ENCODE assay signal across 25 mouse cellular contexts in genomic region chr8:90031220-90031619, GRCm38 (mm10).
A peak's percentile ranks its signal among the peaks of the same experiment; 100 is the strongest.
DNase-seq lines count a peak whose midpoint lies in the region; ATAC-seq lines count a peak whose summit lies in the region.
"Had no signal": no experiment of that assay in that cellular context is flagged by ENCODE, and none has a peak within 500 bp of the region (broad histone marks: within the 10 kb centered on the region; RNA-seq: fewer than 3 reads in every experiment).

No protein-coding gene starts in this region.

- no peaks in the 10 kb centered on the region for H3K36me3 ChIP-seq in midbrain, embryonic 11.5 days (ENCODE audit: control insufficient read depth, insufficient read depth, low read length)
- H3K36me3 ChIP-seq in midbrain, embryonic 13.5 days, result no peaks in the 10 kb centered on the region
- H3K36me3 ChIP-seq: embryonic facial prominence, embryonic 12.5 days; heart, embryonic 13.5 days; hindbrain, embryonic 15.5 days; limb, embryonic 15.5 days had no signal

- H3K4me3 ChIP-seq in midbrain, embryonic 11.5 days (ENCODE audit: low read depth, low read length), result no peak overlapping the region
- H3K4me3 ChIP-seq in midbrain, embryonic 13.5 days (replicated peaks), result no peak overlapping the region
- H3K4me3 ChIP-seq: embryonic facial prominence, embryonic 12.5 days; erythroblast, embryonic 14.5 days; heart, adult 2 months; heart, embryonic 13.5 days; hindbrain, embryonic 15.5 days; limb, embryonic 15.5 days had no signal

- peak; percentile 48 for ATAC-seq in midbrain, embryonic 11.5 days (ENCODE audit: low FRiP score)
- no peak for ATAC-seq in midbrain, embryonic 13.5 days
- no peak for ATAC-seq in erythroblast, adult 5-6 weeks (replicated peaks; ENCODE audit: low FRiP score, poor library complexity, severe bottlenecking)
- ATAC-seq: forebrain, embryonic 16.5 days had no signal

- H3K27ac ChIP-seq in midbrain, embryonic 11.5 days (ENCODE audit: low read depth, low read length), result no peak overlapping the region
- no peak overlapping the region for H3K27ac ChIP-seq in midbrain, embryonic 13.5 days
- H3K27ac ChIP-seq: embryonic facial prominence, embryonic 12.5 days; heart, adult 2 months; heart, embryonic 13.5 days; hindbrain, embryonic 15.5 days; limb, embryonic 15.5 days; liver, embryonic 14.5 days had no signal

- H3K9me3 ChIP-seq in midbrain, embryonic 11.5 days (ENCODE audit: control insufficient read depth, low read length), result no peaks in the 10 kb centered on the region
- no peaks in the 10 kb centered on the region for H3K9me3 ChIP-seq in midbrain, embryonic 13.5 days
- H3K9me3 ChIP-seq: embryonic facial prominence, embryonic 12.5 days; heart, embryonic 13.5 days; hindbrain, embryonic 15.5 days; limb, embryonic 15.5 days had no signal

- H3K4me1 ChIP-seq in midbrain, embryonic 11.5 days (ENCODE audit: control insufficient read depth, insufficient read depth, low read length), result peaks cover 7% of the 10 kb centered on the region; the same call in 1 of the 2 replicates
- H3K4me1 ChIP-seq in midbrain, embryonic 13.5 days (replicated peaks), result no peaks in the 10 kb centered on the region
- H3K4me1 ChIP-seq: embryonic facial prominence, embryonic 12.5 days; hindbrain, embryonic 15.5 days; limb, embryonic 15.5 days had no signal

- no peaks in the 10 kb centered on the region for H3K27me3 ChIP-seq in midbrain, embryonic 11.5 days (ENCODE audit: control insufficient read depth, insufficient read depth, low read length)
- no peaks in the 10 kb centered on the region for H3K27me3 ChIP-seq in midbrain, embryonic 13.5 days
- H3K27me3 ChIP-seq: embryonic facial prominence, embryonic 12.5 days; heart, embryonic 13.5 days; hindbrain, embryonic 15.5 days; limb, embryonic 15.5 days had no signal

- no peak overlapping the region for H3K9ac ChIP-seq in midbrain, embryonic 11.5 days (ENCODE audit: low read length)
- H3K9ac ChIP-seq in midbrain, embryonic 13.5 days (replicated peaks), result no peak overlapping the region
- H3K9ac ChIP-seq: embryonic facial prominence, embryonic 12.5 days; heart, embryonic 13.5 days; hindbrain, embryonic 15.5 days; limb, embryonic 15.5 days; liver, embryonic 14.5 days; lung, embryonic 14.5 days had no signal

- DNase-seq in midbrain, embryonic 11.5 days (ENCODE audit: low spot score, missing footprints), result no peak
- peak; percentile 84 for DNase-seq in embryo, embryonic 10 days (ENCODE audit: low spot score)
- DNase-seq in mesoderm, embryonic 11.5 days (ENCODE audit: low read depth, low spot score), result peak; percentile 59
- no peak for DNase-seq in frontal cortex, postnatal 10 days (ENCODE audit: low spot score in 2 of 2)
- DNase-seq in cerebellum, adult 9-10 months, result no peak
- DNase-seq: adrenal gland, adult 2 months; cerebellum, adult 2 months; cerebellum, postnatal 36 days; gastrocnemius, postnatal 25 days; heart, adult 2 months; heart, postnatal 14 days; kidney, adult 2 months; kidney, postnatal 10 days; left cerebral cortex, postnatal 4 days; lung, embryonic 14.5 days; thymus, postnatal 14 days had no signal

- WGBS in midbrain, embryonic 11.5 days, result 19% methylated on average over 1 of the region's 1 CpGs
- WGBS in midbrain, embryonic 13.5 days, result 20% methylated on average over 1 of the region's 1 CpGs

- H3K4me2 ChIP-seq in midbrain, embryonic 11.5 days, result no peak overlapping the region
- no peak overlapping the region for H3K4me2 ChIP-seq in midbrain, embryonic 13.5 days (replicated peaks)
- H3K4me2 ChIP-seq: embryonic facial prominence, embryonic 12.5 days; heart, embryonic 13.5 days; hindbrain, embryonic 15.5 days; limb, embryonic 15.5 days; lung, embryonic 14.5 days had no signal

Comparison
In these comparisons a context has a peak if more than half of its experiments do, and no peak if none do; other contexts are left out.
1. DNase-seq: peak in embryo, embryonic 10 days (single experiment) and mesoderm, embryonic 11.5 days (single experiment); none in midbrain, embryonic 11.5 days (single experiment), frontal cortex, postnatal 10 days (0 of 2) and cerebellum, adult 9-10 months (single experiment).